Mouse (Mus musculus): ENCODE data around the gene Cldn14. TPM values are rescaled to one million over a fixed set of nuclear protein-coding genes. Genes with fewer than 3 reads are reported as not detected.
"Not testable (repeated sequence)": the region's sequence is repeated elsewhere in the genome, so short reads cannot be mapped to it uniquely, and the experiment has no call there.

The Cldn14 gene
- polyA plus RNA-seq, 1 experiment from 2014 or later, result not detected

DNA sequence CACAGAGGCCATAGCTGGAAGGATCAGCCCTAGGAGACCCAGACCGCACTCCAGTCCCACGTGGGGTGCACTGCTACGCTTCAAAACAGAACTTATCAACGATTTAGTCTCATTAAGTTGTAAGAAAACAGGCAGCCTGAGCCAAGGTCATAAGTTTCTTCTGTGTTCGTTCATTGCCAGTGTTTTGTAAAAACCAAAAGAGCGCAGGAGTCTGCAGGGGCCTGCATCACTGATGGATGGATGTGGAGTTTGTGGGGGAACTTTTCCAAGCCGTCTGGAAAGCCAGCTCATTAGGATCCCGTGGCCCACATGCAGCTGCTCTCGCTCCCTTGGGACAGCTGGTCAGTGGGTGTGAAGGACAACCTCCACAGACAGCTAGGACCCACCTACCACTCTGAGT, 25.1 kb downstream of the Cldn14 start:
- Histone ChIP-seq H3K4me3 (ENCODE audit: low read depth, low read length) (no peak overlapping the region), H3K9me3 (ENCODE audit: control insufficient read depth, low read length) (no peaks in the 10 kb centered on the region), H3K9ac (replicated peaks; ENCODE audit: low read depth, low read length) (no peak overlapping the region), H3K4me1 (ENCODE audit: control insufficient read depth, insufficient read depth, low read length) (no peaks in the 10 kb centered on the region), H3K27me3 (ENCODE audit: control insufficient read depth, insufficient read depth, low read length) (no peaks in the 10 kb centered on the region), H3K4me2 (ENCODE audit: low read depth, low read length) (no peak overlapping the region), H3K36me3 (ENCODE audit: control insufficient read depth, insufficient read depth, low read length) (no peaks in the 10 kb centered on the region), H3K27ac (ENCODE audit: low read depth, low read length) (no peak overlapping the region)
- 72% methylated on average over 9 of the region's 9 CpGs for WGBS
- ATAC-seq (ENCODE audit: low read depth), result no peak

DNA sequence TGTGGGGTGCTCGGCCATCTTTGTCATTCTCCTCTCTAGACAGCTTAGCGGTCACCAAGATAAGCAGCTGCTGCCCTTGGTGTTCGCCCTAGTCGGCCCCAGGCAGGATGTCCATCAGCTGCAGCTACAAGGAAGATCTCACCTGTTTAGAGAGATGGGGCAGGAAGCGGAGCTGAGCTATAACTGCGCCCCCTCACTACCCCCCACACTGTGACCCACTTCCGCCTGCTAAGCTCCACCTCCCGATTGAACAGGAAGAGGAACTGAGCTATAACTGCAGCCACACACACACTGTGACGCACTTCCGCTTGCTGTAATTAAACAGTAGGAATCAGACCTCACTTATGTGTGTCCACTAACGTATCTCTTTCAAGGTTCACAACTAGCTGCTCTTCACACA, 26.3 kb downstream of the Cldn14 start:
- WGBS, result 88% methylated on average over 11 of the region's 11 CpGs
- Histone ChIP-seq H3K4me1 (ENCODE audit: control insufficient read depth, insufficient read depth, low read length) (no peaks in the 10 kb centered on the region), H3K9me3 (ENCODE audit: control insufficient read depth, low read length) (no peaks in the 10 kb centered on the region), H3K36me3 (ENCODE audit: control insufficient read depth, insufficient read depth, low read length) (no peaks in the 10 kb centered on the region), H3K9ac (replicated peaks; ENCODE audit: low read depth, low read length) (no peak overlapping the region), H3K27me3 (ENCODE audit: control insufficient read depth, insufficient read depth, low read length) (no peaks in the 10 kb centered on the region), H3K4me3 (ENCODE audit: low read depth, low read length) (no peak overlapping the region), H3K27ac (ENCODE audit: low read depth, low read length) (no peak overlapping the region), H3K4me2 (ENCODE audit: low read depth, low read length) (no peak overlapping the region)
- no peak for ATAC-seq (ENCODE audit: low read depth)

DNA sequence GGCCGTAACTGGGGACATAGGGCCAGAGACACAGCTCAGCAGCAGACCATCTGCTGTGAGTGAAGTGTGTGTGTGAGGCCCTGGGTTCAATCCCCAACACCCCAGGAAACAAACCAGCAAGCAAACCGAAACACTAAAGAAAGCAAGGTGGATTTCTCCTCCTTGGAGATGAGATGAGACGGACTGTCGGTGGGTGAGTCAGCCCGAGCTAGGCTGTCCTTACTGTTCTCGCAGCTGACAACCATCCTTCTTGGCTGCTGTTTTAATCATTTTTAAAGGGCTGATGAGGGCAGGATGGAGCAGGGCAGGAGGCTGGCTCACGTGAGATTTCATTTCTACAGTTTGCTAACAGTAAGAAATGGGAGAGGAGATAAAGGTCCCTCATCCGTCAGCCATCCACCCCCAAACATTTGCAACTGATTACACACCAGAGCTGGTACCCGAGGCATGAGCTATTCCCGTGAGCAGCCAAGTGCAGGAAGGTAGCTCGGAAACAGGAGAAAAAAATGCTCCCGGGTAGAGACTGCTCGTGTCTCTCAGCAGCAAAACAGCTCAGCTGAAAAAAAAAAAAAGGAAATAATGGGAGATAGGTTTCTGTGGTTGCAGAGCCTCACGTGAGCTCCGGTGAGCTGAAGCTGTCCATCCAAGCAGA, 27.3 kb downstream of the Cldn14 start:
- H3K4me3 ChIP-seq (ENCODE audit: low read depth, low read length), result no peak overlapping the region
- no peak for ATAC-seq (ENCODE audit: low read depth)
- no peak overlapping the region for H3K27ac ChIP-seq (ENCODE audit: low read depth, low read length)
- no peak overlapping the region for H3K9ac ChIP-seq (replicated peaks; ENCODE audit: low read depth, low read length)
- 64% methylated on average over 15 of the region's 15 CpGs for WGBS
- no peak overlapping the region for H3K4me2 ChIP-seq (ENCODE audit: low read depth, low read length)
- no peaks in the 10 kb centered on the region for H3K36me3 ChIP-seq (ENCODE audit: control insufficient read depth, insufficient read depth, low read length)
- no peaks in the 10 kb centered on the region for H3K9me3 ChIP-seq (ENCODE audit: control insufficient read depth, low read length)
- H3K27me3 ChIP-seq (ENCODE audit: control insufficient read depth, insufficient read depth, low read length), result no peaks in the 10 kb centered on the region
- H3K4me1 ChIP-seq (ENCODE audit: control insufficient read depth, insufficient read depth, low read length), result no peaks in the 10 kb centered on the region

DNA sequence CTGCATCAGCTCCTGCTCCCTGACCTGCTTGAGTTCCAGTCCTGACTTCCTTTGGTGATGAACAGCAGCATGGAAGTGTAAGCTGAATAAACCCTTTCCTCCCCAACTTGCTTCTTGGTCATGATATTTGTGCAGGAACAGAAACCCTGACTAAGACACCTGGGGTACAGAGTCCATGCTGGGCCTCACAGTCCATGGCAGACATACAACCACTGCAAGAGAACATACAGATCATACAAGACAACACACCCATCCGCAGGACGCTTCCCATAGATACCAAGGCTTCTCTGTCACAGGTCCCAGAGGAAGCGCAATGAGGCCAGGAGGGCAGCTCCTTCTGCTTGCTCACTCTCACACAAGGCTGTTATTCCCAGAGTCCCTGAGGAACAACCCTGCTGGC, 28.3 kb downstream of the Cldn14 start:
- H3K27me3 ChIP-seq (ENCODE audit: control insufficient read depth, insufficient read depth, low read length); ATAC-seq (ENCODE audit: low read depth); H3K36me3 ChIP-seq (ENCODE audit: control insufficient read depth, insufficient read depth, low read length); H3K9me3 ChIP-seq (ENCODE audit: control insufficient read depth, low read length); H3K4me3 ChIP-seq (ENCODE audit: low read depth, low read length); H3K27ac ChIP-seq (ENCODE audit: low read depth, low read length); H3K4me1 ChIP-seq (ENCODE audit: control insufficient read depth, insufficient read depth, low read length); H3K9ac ChIP-seq (replicated peaks; ENCODE audit: low read depth, low read length); H3K4me2 ChIP-seq (ENCODE audit: low read depth, low read length): not testable (repeated sequence)
- 87% methylated on average over 3 of the region's 3 CpGs for WGBS

DNA sequence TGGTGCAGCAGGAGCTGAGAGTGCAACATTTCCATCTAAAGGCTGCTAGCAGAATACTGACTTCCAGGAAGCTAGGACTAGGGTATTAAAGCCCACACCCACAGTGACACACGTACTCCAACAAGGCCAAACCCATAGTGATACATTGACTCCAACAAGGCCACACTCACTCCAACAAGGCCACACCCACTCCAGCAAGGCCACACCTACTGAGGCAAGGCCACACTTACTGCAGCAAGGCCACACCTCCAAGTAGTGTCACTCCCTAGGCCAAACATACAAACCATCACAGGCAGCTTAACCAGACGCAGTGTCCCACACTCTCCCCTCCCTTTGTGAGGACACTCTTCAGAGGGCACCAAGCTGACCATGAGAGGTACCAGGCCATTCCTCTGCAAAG, 29.3 kb downstream of the Cldn14 start:
- no peak for ATAC-seq (ENCODE audit: low read depth)
- Histone ChIP-seq H3K4me2 (ENCODE audit: low read depth, low read length) (no peak overlapping the region), H3K27ac (ENCODE audit: low read depth, low read length) (no peak overlapping the region), H3K4me3 (ENCODE audit: low read depth, low read length) (no peak overlapping the region), H3K9ac (replicated peaks; ENCODE audit: low read depth, low read length) (no peak overlapping the region), H3K36me3 (ENCODE audit: control insufficient read depth, insufficient read depth, low read length) (no peaks in the 10 kb centered on the region), H3K4me1 (ENCODE audit: control insufficient read depth, insufficient read depth, low read length) (no peaks in the 10 kb centered on the region), H3K9me3 (ENCODE audit: control insufficient read depth, low read length) (no peaks in the 10 kb centered on the region), H3K27me3 (ENCODE audit: control insufficient read depth, insufficient read depth, low read length) (no peaks in the 10 kb centered on the region)
- 87% methylated on average over 2 of the region's 2 CpGs for WGBS

DNA sequence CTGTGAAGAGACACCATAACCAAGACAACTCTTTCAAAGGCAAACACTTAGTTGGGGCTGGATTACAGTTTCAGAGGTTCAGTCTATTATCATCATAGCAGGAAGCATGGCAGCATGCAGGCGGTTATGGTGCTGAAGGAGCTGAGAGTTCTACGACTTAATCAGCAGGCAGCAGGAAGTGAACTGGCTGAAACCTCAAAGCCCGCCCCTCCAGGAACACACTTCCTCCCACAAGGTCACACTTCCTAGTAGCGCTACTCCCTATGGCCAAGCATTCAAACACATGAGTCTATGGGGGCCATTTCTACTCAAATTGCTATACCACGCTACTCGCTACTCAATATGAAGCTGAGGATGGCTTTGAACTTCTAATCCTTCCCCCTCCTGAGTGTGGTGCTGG, 31.1 kb downstream of the Cldn14 start:
- no peaks in the 10 kb centered on the region for H3K9me3 ChIP-seq (ENCODE audit: control insufficient read depth, low read length)
- H3K4me2 ChIP-seq (ENCODE audit: low read depth, low read length), result no peak overlapping the region
- H3K4me3 ChIP-seq (ENCODE audit: low read depth, low read length), result no peak overlapping the region
- ATAC-seq (ENCODE audit: low read depth), result no peak
- no peaks in the 10 kb centered on the region for H3K36me3 ChIP-seq (ENCODE audit: control insufficient read depth, insufficient read depth, low read length)
- H3K9ac ChIP-seq (replicated peaks; ENCODE audit: low read depth, low read length), result no peak overlapping the region
- no peaks in the 10 kb centered on the region for H3K27me3 ChIP-seq (ENCODE audit: control insufficient read depth, insufficient read depth, low read length)
- no peaks in the 10 kb centered on the region for H3K4me1 ChIP-seq (ENCODE audit: control insufficient read depth, insufficient read depth, low read length)
- H3K27ac ChIP-seq (ENCODE audit: low read depth, low read length), result no peak overlapping the region
- 91% methylated on average over 6 of the region's 6 CpGs for WGBS

DNA sequence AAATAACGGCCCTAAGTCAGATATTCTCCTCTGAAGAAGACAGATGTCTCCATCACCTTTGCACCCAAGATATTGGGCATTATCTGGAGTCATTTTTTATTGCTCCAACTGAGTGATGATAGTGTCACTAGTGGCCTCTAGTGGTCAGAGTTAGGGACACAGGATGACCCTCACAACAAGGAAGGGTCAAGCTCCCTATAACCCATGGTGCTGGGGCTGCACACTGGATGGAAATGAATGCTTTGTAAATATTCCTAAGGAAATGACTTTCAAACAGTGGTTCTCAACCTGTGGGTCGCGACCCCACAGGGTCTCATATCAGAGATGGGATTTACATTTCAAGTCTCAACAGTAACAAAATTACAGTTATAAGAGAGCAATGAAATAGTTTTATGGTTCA, 31.7 kb downstream of the Cldn14 start:
- H3K27ac ChIP-seq (ENCODE audit: low read depth, low read length), result no peak overlapping the region
- H3K36me3 ChIP-seq (ENCODE audit: control insufficient read depth, insufficient read depth, low read length), result no peaks in the 10 kb centered on the region
- H3K27me3 ChIP-seq (ENCODE audit: control insufficient read depth, insufficient read depth, low read length), result no peaks in the 10 kb centered on the region
- H3K9me3 ChIP-seq (ENCODE audit: control insufficient read depth, low read length), result no peaks in the 10 kb centered on the region
- no peaks in the 10 kb centered on the region for H3K4me1 ChIP-seq (ENCODE audit: control insufficient read depth, insufficient read depth, low read length)
- 59% methylated on average over 3 of the region's 3 CpGs for WGBS
- no peak overlapping the region for H3K9ac ChIP-seq (replicated peaks; ENCODE audit: low read depth, low read length)
- no peak for ATAC-seq (ENCODE audit: low read depth)
- H3K4me3 ChIP-seq (ENCODE audit: low read depth, low read length), result no peak overlapping the region
- H3K4me2 ChIP-seq (ENCODE audit: low read depth, low read length), result no peak overlapping the region

DNA sequence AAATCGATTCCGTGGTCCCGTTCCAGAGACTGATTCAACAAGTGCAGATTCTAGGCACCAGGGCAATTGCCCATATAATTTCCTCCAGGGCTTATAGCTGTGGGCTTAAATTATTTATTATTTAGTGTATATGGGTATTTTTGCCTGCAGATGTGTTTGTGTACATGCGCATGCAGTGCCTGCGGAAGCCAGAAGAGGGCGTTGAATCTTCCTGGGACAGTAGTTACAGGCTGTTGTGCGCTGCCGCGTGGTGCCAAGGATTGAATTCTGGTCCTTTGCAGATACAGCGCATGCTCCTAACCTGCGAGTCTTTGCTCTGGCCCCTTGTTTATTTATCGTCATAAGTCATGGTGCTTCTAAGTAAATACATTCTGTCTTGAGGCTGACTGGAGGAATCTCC, 33.2 kb downstream of the Cldn14 start:
- H3K4me3 ChIP-seq (ENCODE audit: low read depth, low read length), result no peak overlapping the region
- H3K4me1 ChIP-seq (ENCODE audit: control insufficient read depth, insufficient read depth, low read length), result no peaks in the 10 kb centered on the region
- no peak for ATAC-seq (ENCODE audit: low read depth)
- H3K4me2 ChIP-seq (ENCODE audit: low read depth, low read length), result no peak overlapping the region
- H3K27ac ChIP-seq (ENCODE audit: low read depth, low read length), result no peak overlapping the region
- 79% methylated on average over 12 of the region's 12 CpGs for WGBS
- H3K9ac ChIP-seq (replicated peaks; ENCODE audit: low read depth, low read length), result no peak overlapping the region
- H3K27me3 ChIP-seq (ENCODE audit: control insufficient read depth, insufficient read depth, low read length), result no peaks in the 10 kb centered on the region
- H3K9me3 ChIP-seq (ENCODE audit: control insufficient read depth, low read length), result no peaks in the 10 kb centered on the region
- no peaks in the 10 kb centered on the region for H3K36me3 ChIP-seq (ENCODE audit: control insufficient read depth, insufficient read depth, low read length)

DNA sequence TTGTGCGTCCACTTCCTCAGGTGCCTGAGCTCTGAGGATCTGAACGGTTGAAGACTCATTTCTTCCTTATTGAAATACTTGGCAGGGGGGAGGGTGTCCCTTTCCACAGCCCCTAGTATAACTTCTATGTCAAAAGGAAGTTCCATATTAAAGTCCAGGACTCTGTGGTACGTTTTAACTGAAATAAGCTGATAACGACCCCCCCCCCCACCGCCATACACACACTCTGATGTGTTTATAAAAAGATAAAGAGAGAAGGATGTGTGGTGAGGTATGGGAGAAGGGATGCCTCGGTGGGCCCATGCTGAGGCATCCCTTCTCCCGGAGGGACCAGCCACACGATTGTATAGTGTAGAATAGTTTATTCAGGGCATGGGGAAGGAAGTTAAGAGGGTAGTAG, 34.4 kb downstream of the Cldn14 start:
- Histone ChIP-seq H3K36me3 (ENCODE audit: control insufficient read depth, insufficient read depth, low read length) (no peaks in the 10 kb centered on the region), H3K27me3 (ENCODE audit: control insufficient read depth, insufficient read depth, low read length) (no peaks in the 10 kb centered on the region), H3K9ac (replicated peaks; ENCODE audit: low read depth, low read length) (no peak overlapping the region), H3K4me1 (ENCODE audit: control insufficient read depth, insufficient read depth, low read length) (no peaks in the 10 kb centered on the region), H3K27ac (ENCODE audit: low read depth, low read length) (no peak overlapping the region), H3K4me3 (ENCODE audit: low read depth, low read length) (no peak overlapping the region), H3K4me2 (ENCODE audit: low read depth, low read length) (no peak overlapping the region), H3K9me3 (ENCODE audit: control insufficient read depth, low read length) (no peaks in the 10 kb centered on the region)
- ATAC-seq (ENCODE audit: low read depth), result no peak
- 69% methylated on average over 8 of the region's 8 CpGs for WGBS
